Mouse (Mus musculus) liver, embryonic 16.5 days (tissue): ENCODE results near the gene Oat. TPM values are rescaled to one million over a fixed set of nuclear protein-coding genes. Genes with fewer than 3 reads are reported as not detected.
A peak's percentile ranks its signal among the peaks of the same experiment; 100 is the strongest.

ENCODE experiments used
- ATAC-seq: fragments of 200-750 bp; cut with Nextera tagmentation; 2 replicates; pipeline ENCODE4 v1.8.0; 2017; ENCODE audit warnings: low read depth, mild to moderate bottlenecking, moderate number of reproducible peaks, moderate library complexity
- H3K27ac ChIP-seq: fragments of 300-500 bp; sonication (generic); 2 replicates; pipeline ENCODE4 v1.5.1; 2014; ENCODE audit warnings: mild to moderate bottlenecking, low read length
- H3K27me3 ChIP-seq: fragments of 300-500 bp; sonication (generic); 2 replicates; pipeline ENCODE4 v1.6.1; 2014; ENCODE audit warnings: low read depth, low read length, mixed read lengths; ENCODE audit not compliant: control insufficient read depth, insufficient read depth
- H3K36me3 ChIP-seq: fragments of 300-500 bp; sonication (generic); 2 replicates; pipeline ENCODE4 v1.6.1; 2014; ENCODE audit warnings: mild to moderate bottlenecking; ENCODE audit not compliant: control insufficient read depth, insufficient read depth
- H3K4me1 ChIP-seq: fragments of 300-500 bp; sonication (generic); 2 replicates; pipeline ENCODE4 v1.6.1; 2014; ENCODE audit warnings: low read depth, low read length, mixed read lengths; ENCODE audit not compliant: control insufficient read depth
- H3K4me2 ChIP-seq: fragments of 300-500 bp; sonication (generic); 2 replicates; pipeline ENCODE4 v1.6.1; 2014; ENCODE audit warnings: low read depth, low read length, mixed read lengths
- H3K4me3 ChIP-seq: fragments of 300-500 bp; sonication (generic); 2 replicates; pipeline ENCODE4 v1.5.1; 2014; ENCODE audit warnings: low read depth, mild to moderate bottlenecking, low read length
- H3K9ac ChIP-seq: fragments of 300-500 bp; sonication (generic); 2 replicates; pipeline ENCODE4 v1.6.1; 2014; ENCODE audit warnings: low read depth, low read length
- H3K9me3 ChIP-seq: fragments of 300-500 bp; sonication (generic); replicated peaks from 2 replicates; pipeline ENCODE4 v1.6.1; 2016; ENCODE audit warnings: low read length; ENCODE audit not compliant: control insufficient read depth
- WGBS: fragments of 180-500 bp; shearing (Covaris S2); extraction: QIAGEN DNeasy Blood & Tissue Kit; methylation state at CpG from one replicate; pipeline ENCODE4 v1.1.7; 2014; ENCODE audit not compliant: insufficient replicate concordance; 5-methylcytosine and 5-hydroxymethylcytosine counted together
- polyA plus RNA-seq: library from polyadenylated mRNA; unstranded; fragments of >200 nt; fragmentation: Nextera tagmentation; extraction: Ambion mirVana; gene quantifications from 2 replicates; pipeline ENCODE4 v1.2.1, GENCODE M21; 2015

The Oat gene
- polyA plus RNA-seq, 1 experiment from 2014 or later: 59.7 TPM

DNA sequence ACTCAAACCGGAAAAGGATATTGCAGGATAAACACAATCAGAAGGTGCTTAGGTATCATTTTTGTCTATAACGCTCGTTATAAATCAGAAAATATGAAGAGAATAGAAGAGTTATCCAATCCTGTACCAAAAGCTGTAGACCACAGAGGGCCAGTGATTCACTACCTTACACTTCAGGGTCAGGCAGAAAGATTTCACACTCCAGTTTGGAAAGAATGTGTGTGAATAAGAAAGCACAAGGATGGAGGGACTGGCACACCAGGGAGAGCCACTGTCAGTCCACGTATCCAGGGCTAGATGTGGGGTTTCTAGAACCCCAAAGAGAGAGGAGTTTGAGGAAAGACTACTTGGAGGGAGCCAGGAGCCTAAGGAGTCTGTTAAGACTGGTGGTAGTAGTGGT lies 693 bp upstream of the Oat start:
- no peak for ATAC-seq
- Histone ChIP-seq H3K36me3 (no peaks in the 10 kb centered on the region), H3K27me3 (peaks cover 14% of the 10 kb centered on the region), H3K9ac (peak overlapping the region; percentile 87; the same call in 1 of the 2 replicates), H3K4me3 (peak overlapping the region; percentile 83), H3K9me3 (no peaks in the 10 kb centered on the region), H3K4me1 (peaks cover 23% of the 10 kb centered on the region), H3K4me2 (peak overlapping the region; percentile 90), H3K27ac (peak overlapping the region; percentile 61; the same call in 1 of the 2 replicates)
- 53% methylated on average over 4 of the region's 4 CpGs for WGBS

- H3K27me3 ChIP-seq: peaks cover 14% of the 10 kb centered on the region
- ATAC-seq: peak; percentile 75
- H3K4me1 ChIP-seq: peaks cover 27% of the 10 kb centered on the region
- 1% methylated on average over 13 of the region's 13 CpGs for WGBS
- H3K9me3 ChIP-seq: no peaks in the 10 kb centered on the region
- peak overlapping the region; percentile 83 for H3K4me3 ChIP-seq
- peak overlapping the region; percentile 90 for H3K4me2 ChIP-seq
- H3K36me3 ChIP-seq: no peaks in the 10 kb centered on the region
- H3K27ac ChIP-seq: peak overlapping the region; percentile 92
- H3K9ac ChIP-seq: peak overlapping the region; percentile 87
These were observed 575 bp downstream of the Oat start for GRCm38 (mm10) chr7:132575623-132576022.

DNA sequence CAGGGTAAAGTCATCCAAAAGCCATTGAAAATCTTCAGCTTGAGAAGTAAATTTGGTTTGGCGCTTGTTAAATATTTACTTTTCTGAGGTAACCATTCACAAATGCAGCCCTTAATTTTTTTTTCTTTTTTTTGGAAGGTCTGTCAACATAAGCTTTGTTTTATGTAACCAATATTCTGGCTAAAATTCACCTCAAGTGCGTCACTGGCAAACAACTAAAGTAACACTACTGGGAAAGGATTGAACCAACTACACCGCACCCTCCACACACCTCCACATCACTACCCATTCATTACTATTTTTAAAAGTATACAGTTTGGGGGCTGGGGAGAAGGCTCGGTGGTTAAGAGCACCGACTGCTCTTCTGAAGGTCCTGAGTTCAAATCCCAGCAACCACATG lies 1.6 kb downstream of the Oat start:
- no peak overlapping the region for H3K9ac ChIP-seq
- no peak overlapping the region for H3K4me3 ChIP-seq
- no peak overlapping the region for H3K27ac ChIP-seq
- H3K36me3 ChIP-seq: no peaks in the 10 kb centered on the region
- ATAC-seq: no peak
- no peak overlapping the region; the same call in 1 of the 2 replicates for H3K4me2 ChIP-seq
- peaks cover 37% of the 10 kb centered on the region for H3K4me1 ChIP-seq
- 75% methylated on average over 5 of the region's 5 CpGs for WGBS
- peaks cover 22% of the 10 kb centered on the region for H3K27me3 ChIP-seq
- no peaks in the 10 kb centered on the region for H3K9me3 ChIP-seq

DNA sequence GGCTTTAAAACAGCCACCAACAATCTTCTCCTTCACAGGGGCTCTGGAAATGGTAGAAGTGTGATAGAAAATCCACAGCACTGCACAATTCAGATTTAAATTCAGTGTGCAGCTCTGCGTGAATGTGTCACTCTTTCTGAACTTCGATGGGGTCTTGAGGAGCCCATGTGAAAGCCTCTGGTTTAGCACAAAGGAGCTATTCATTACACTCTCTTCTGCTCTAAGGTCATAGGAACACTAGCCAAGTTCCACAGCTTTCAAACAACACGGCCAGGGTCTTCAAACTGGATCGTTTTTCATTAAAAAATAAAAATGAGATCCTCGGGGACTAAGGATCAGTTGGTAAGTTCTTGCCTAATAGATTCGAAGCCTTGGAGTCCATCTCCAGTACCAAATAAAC lies 3.0 kb downstream of the Oat start:
- Histone ChIP-seq H3K4me3 (no peak overlapping the region), H3K27me3 (peaks cover 13% of the 10 kb centered on the region), H3K9ac (peak overlapping the region; percentile 28; the same call in 1 of the 2 replicates), H3K36me3 (peaks cover 2% of the 10 kb centered on the region; the same call in 1 of the 2 replicates), H3K4me1 (peaks cover 39% of the 10 kb centered on the region), H3K27ac (peak overlapping the region; percentile 64), H3K9me3 (no peaks in the 10 kb centered on the region), H3K4me2 (peak overlapping the region; percentile 44; the same call in 1 of the 2 replicates)
- no peak for ATAC-seq
- WGBS: 63% methylated on average over 6 of the region's 6 CpGs

DNA sequence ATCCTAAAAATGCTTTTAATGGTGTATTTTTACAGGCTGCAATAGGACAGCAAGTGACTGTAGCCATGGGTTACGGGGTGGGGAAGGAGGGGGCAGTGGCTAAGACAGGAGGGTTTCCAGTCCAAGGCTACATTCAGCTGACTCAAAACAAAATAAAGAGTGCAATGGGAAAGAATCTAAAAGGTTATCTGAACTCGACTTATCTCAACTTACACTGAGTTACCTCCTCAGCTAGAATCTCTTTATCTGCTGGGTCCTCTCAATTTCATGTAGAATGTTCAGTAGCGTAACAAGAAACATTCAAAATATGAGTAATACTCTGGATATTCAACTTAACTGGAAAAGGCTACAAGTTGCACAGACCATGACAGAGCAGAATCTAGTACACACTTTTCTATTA lies 3.5 kb downstream of the Oat start:
- Histone ChIP-seq H3K4me2 (peak overlapping the region; percentile 44), H3K9me3 (no peaks in the 10 kb centered on the region), H3K4me1 (peaks cover 39% of the 10 kb centered on the region), H3K4me3 (no peak overlapping the region), H3K27me3 (peaks cover 12% of the 10 kb centered on the region), H3K36me3 (peaks cover 2% of the 10 kb centered on the region; the same call in 1 of the 2 replicates), H3K9ac (peak overlapping the region; percentile 28; the same call in 1 of the 2 replicates), H3K27ac (peak overlapping the region; percentile 64; the same call in 1 of the 2 replicates)
- WGBS: 36% methylated on average over 3 of the region's 3 CpGs
- no peak for ATAC-seq

- no peak for ATAC-seq
- no peak overlapping the region for H3K9ac ChIP-seq
- H3K27me3 ChIP-seq: peaks cover 8% of the 10 kb centered on the region
- WGBS: 82% methylated on average over 8 of the region's 8 CpGs
- no peak overlapping the region for H3K4me3 ChIP-seq
- no peak overlapping the region for H3K4me2 ChIP-seq
- peaks cover 4% of the 10 kb centered on the region; the same call in 1 of the 2 replicates for H3K36me3 ChIP-seq
- H3K9me3 ChIP-seq: no peaks in the 10 kb centered on the region
- H3K4me1 ChIP-seq: peaks cover 33% of the 10 kb centered on the region
- peak overlapping the region; percentile 14; the same call in 1 of the 2 replicates for H3K27ac ChIP-seq
These were observed 4.7 kb downstream of the Oat start for GRCm38 (mm10) chr7:132571481-132571880.

DNA sequence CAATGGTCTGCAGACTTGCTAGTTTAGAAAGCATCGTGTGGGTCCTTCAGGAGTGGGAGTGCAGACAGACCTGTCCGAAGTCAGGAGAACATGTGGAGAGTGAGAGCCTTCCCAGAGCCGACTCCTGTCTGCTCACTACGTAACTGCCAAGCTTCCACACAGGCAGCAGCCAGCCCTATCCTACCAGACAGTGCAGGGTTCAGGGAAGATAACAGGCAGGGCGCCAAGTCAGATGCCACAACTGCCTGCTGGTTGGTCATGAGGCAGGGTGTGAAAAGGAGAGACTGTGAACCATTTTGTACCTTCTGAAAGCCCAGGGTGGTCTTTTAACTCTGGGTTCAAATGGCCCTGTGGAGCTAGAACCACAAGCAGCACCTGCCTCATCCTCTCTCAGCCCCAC lies 6.1 kb downstream of the Oat start:
- peak overlapping the region; percentile 41 for H3K9ac ChIP-seq
- no peak overlapping the region for H3K4me3 ChIP-seq
- peaks cover 25% of the 10 kb centered on the region for H3K4me1 ChIP-seq

GRCm38 (mm10) chr7:132568817-132569216 lies 7.4 kb downstream of the Oat start:
- Histone ChIP-seq H3K27ac (no peak overlapping the region), H3K36me3 (peaks cover 7% of the 10 kb centered on the region), H3K9me3 (no peaks in the 10 kb centered on the region), H3K9ac (no peak overlapping the region), H3K4me3 (no peak overlapping the region), H3K4me2 (no peak overlapping the region), H3K27me3 (peaks cover 8% of the 10 kb centered on the region), H3K4me1 (peaks cover 25% of the 10 kb centered on the region)
- WGBS: 78% methylated on average over 6 of the region's 6 CpGs
- ATAC-seq: no peak

More for the DNA sequence above, 6.1 kb downstream of the Oat start:
- Histone ChIP-seq H3K9me3 (no peaks in the 10 kb centered on the region), H3K4me2 (peak overlapping the region; percentile 31), H3K36me3 (peaks cover 4% of the 10 kb centered on the region; the same call in 1 of the 2 replicates), H3K27ac (peak overlapping the region; percentile 61), H3K27me3 (peaks cover 8% of the 10 kb centered on the region)
- WGBS: 30% methylated on average over 5 of the region's 5 CpGs
- peak; percentile 87 for ATAC-seq

DNA sequence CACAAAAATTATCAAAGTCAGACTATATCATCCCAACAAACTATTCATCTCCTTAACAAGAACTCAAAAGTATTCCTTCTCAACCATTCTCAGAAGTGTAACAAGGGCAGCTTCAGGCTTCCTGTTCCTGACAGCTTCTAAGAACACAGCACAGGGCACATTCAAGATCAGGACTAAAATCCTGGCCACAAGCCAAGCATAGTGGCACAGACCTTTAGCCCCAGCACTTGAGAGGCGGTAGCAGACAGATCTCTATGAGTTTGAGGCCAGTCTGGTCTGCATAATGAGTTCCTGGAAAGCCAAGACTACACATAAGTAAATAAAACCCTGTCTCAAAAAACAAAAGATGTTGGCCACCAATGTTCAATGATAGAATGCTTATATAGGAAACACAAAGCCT lies 10.4 kb downstream of the Oat start:
- no peak overlapping the region for H3K4me2 ChIP-seq
- no peak overlapping the region for H3K9ac ChIP-seq
- H3K4me3 ChIP-seq: no peak overlapping the region
- peaks cover 8% of the 10 kb centered on the region for H3K27me3 ChIP-seq
- WGBS: 61% methylated on average over 1 of the region's 1 CpGs
- H3K9me3 ChIP-seq: no peaks in the 10 kb centered on the region
- peaks cover 22% of the 10 kb centered on the region for H3K36me3 ChIP-seq
- no peak for ATAC-seq
- H3K4me1 ChIP-seq: peaks cover 12% of the 10 kb centered on the region
- H3K27ac ChIP-seq: no peak overlapping the region
